8 mouse cellular contexts compared by ENCODE assay signal in the genomic region with DNA sequence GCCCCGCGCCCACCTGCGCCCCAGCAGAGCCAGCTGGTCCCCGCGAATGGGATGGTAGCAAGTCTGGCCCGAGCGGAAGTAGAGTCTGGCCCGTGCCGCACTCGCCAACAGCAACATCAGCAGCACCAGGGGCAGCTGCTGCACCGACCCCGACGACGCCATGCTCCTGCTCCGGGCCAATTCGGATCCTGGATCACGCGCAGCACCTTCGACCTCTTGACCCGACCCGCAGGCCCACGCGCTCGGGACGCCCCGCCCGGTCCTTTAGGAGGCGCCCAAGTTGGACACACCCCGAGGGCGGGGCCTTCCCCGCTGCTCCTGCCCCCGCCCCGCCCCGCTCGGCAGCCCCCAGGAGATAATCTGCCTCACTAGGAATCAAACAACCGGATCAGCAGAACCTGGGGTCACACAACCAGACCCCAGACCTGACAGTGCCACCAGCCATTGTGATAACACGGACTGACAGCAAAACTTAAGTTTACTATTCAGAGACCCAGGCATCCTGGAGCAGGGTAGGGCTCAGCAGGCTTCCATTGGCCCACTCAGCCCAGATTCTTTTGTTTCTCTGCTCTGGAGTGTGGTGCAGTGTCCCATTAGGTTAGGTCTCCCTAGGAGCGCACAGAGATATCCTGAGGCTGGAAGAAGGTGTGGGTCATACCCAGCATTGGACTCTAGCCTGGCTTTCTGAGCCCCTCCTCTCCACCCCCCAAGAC. TPM values are rescaled to one million over a fixed set of nuclear protein-coding genes. Genes with fewer than 3 reads are reported as not detected.
A peak's percentile ranks its signal among the peaks of the same experiment; 100 is the strongest.
DNase-seq lines count a peak whose midpoint lies in the region; ATAC-seq and TF ChIP-seq lines count a peak whose summit lies in the region.

A gene (minus strand): TSS at position 303 of the 713 bp plus-strand sequence.

- intact Hi-C loops in left cerebral cortex, adult 2 months (cut with DNase I): no loop called here

- peaks cover 49% of the 10 kb centered on the region for H3K79me2 ChIP-seq in macrophage (ENCODE audit: inconsistent target)

- peak within 1 kb of the TSS; percentile 71 for H3K4me2 ChIP-seq in hindbrain, embryonic 16.5 days (ENCODE audit: low read length)

- no peak for TF ChIP-seq CTCF in left cerebral cortex, adult 2 months (IDR thresholded peaks at IDR 0.05)

- under 1% methylated on average over 38 of the region's 38 CpGs for WGBS in hindbrain, embryonic 16.5 days
- 2% methylated on average over 34 of the region's 38 CpGs for WGBS in macrophage (ENCODE audit: missing documents)

- peaks cover 12% of the 10 kb centered on the region for H3K4me1 ChIP-seq in hindbrain, embryonic 16.5 days (ENCODE audit: control insufficient read depth, insufficient read depth, low read depth, low read length)

- DNase-seq in ZHBTc4 (ENCODE audit: low read depth, low spot score): peak; percentile 87
- peak; percentile 52 to 73 for DNase-seq in cerebellum, postnatal 25 days
- DNase-seq in gastrocnemius, adult 8-10 months (ENCODE audit: low spot score in 2 of 2): peak; percentile 62 to 72
- DNase-seq in left cerebral cortex, adult 2 months (ENCODE audit: extremely low spot score in 1 of 2, low spot score in 2 of 2): peak; percentile 33 to 48
- DNase-seq in right cerebral cortex, adult 18-20 months: peak; percentile 48
- DNase-seq in urinary bladder, postnatal 25 days (ENCODE audit: low spot score): peak; percentile 69

- H3K9me3 ChIP-seq in hindbrain, embryonic 16.5 days (ENCODE audit: control insufficient read depth, low read length): no peaks in the 10 kb centered on the region

- no peak within 1 kb of the TSS for H3K27ac ChIP-seq in hindbrain, embryonic 16.5 days (ENCODE audit: low read depth, low read length)
- peak within 1 kb of the TSS; percentile 51; the same call in 1 of the 2 replicates for H3K27ac ChIP-seq in left cerebral cortex, adult 2 months
- peak within 1 kb of the TSS; percentile 99 for H3K27ac ChIP-seq in macrophage

- H3K4me3 ChIP-seq in hindbrain, embryonic 16.5 days (ENCODE audit: low read length): peak within 1 kb of the TSS; percentile 56
- H3K4me3 ChIP-seq in left cerebral cortex, adult 2 months: peak within 1 kb of the TSS; percentile 57
- peak within 1 kb of the TSS; percentile 91 for H3K4me3 ChIP-seq in macrophage (ENCODE audit: inconsistent target)

- no peaks in the 10 kb centered on the region for H3K27me3 ChIP-seq in hindbrain, embryonic 16.5 days (replicated peaks; ENCODE audit: control insufficient read depth, insufficient read depth, low read length)

- H3K9ac ChIP-seq in hindbrain, embryonic 16.5 days (ENCODE audit: low read depth, low read length): peak within 1 kb of the TSS; percentile 67

- H3K36me3 ChIP-seq in hindbrain, embryonic 16.5 days (ENCODE audit: control insufficient read depth, insufficient read depth, low read length): no peaks in the 10 kb centered on the region
- peaks cover 19% of the 10 kb centered on the region for H3K36me3 ChIP-seq in macrophage (ENCODE audit: inconsistent target)

- ATAC-seq in hindbrain, embryonic 16.5 days: peak; percentile 77

RNA-seq across cellular contexts. Expression of the gene that starts here (rescaled TPM):
- 10 to 100 TPM; 22.0 to 31.2 (median 25.4) TPM for total RNA-seq in gastrocnemius, adult 8-10 months (2022)
- polyA plus RNA-seq in hindbrain, embryonic 16.5 days (2015; fragmentation: Nextera tagmentation; extraction: Ambion mirVana): 83.3 and 85.1 TPM in 2 replicates
- 10 to 100 TPM; 33.6 to 34.3 TPM for total RNA-seq in left cerebral cortex, adult 2 months (2021)
- 100 to 1,000 TPM; 207 to 590 (median 358) TPM for total RNA-seq in macrophage (2018; cell fraction: chromatin; rRNA removed)
- 1,000 to 10,000 TPM; 1,634 to 3,370 (median 2,405) TPM for total RNA-seq in macrophage (2018; cell fraction: cytosol; rRNA removed)
- 1,000 to 10,000 TPM in 25 of 26 experiments, 100 to 1,000 TPM in 1; 541 to 3,148 (median 1,812) TPM for total RNA-seq in macrophage (2018; cell fraction: nucleus; rRNA removed)
- polyA plus RNA-seq in macrophage (2018): 1,508 to 2,797 TPM (median 2,045 TPM) in 3 replicates

Comparison
In these comparisons a context has a peak if more than half of its experiments do, and no peak if none do; other contexts are left out.
1. RNA of the gene that starts here (polyA plus RNA-seq): 1,508 to 2,797 TPM in macrophage; 83.3 to 85.1 TPM in hindbrain, embryonic 16.5 days; every median in the first group is over 10 times any median in the second.
2. Peak in every context shown above with its lines, with median percentiles within 50 percentile points of each other: DNase-seq and H3K4me3 ChIP-seq.